Mouse (Mus musculus) kidney, adult 2 months (tissue): ENCODE data around the gene Med12l.

Experiments used
- CTCF ChIP-seq: fragments of 200-500 bp; conservative IDR thresholded peaks from 2 replicates; pipeline ENCODE4 v1.5.1; 2011; ENCODE audit warnings: low read depth, mild to moderate bottlenecking, control low read depth, low read length, moderate library complexity, mixed read lengths; ENCODE audit not compliant: insufficient read depth, insufficient read length
- POLR2A ChIP-seq: fragments of 200-500 bp; IDR thresholded peaks from one replicate; pipeline ENCODE4 v1.6.1; 2011; ENCODE audit warnings: low read depth, low read length, control low read depth

DNA sequence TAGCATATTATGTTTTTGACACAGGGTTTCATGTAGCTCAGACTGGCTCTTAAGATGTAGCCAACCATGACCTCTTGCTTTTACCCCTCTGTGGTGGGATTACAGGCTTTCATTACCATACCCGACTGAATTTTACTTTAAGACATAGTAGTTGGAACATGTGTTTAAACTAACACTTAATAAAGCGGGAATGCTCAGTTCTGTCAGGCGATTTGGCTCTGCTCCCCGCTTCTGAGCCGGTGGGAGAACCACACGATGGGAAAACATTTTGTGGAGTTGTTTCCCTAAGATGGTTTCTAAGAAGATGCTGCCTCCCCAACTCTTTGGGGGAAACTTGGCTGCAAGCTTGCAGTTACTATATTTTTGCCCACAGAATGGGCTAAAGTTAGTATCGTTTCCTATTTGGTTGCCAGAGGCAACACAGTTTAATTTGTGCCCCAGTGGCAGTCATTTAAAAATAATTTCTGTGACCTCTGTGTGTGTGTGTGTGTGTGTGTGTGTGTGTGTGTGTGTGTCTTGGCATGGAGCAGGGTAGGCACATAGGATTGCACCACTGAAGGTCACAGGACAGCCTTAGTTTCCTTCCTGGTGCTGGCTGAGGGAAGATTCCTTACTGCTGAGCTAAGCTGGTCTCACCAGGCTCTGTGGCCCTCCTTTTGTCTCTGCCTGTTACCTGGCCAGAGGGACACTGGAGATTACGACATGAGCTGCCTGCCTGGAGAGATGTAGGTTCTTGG is 61.1 kb downstream of the Med12l start:
- TF ChIP-seq CTCF (no peak), POLR2A (no peak)
